Mouse (Mus musculus) embryonic facial prominence, embryonic 11.5 days (tissue): ENCODE measurements around the gene Stx3. TPM values are rescaled to one million over a fixed set of nuclear protein-coding genes. Genes with fewer than 3 reads are reported as not detected.

Source experiments
- ATAC-seq: fragments of 200-750 bp; cut with Nextera tagmentation; replicated peaks from 2 replicates; pipeline ENCODE4 v1.8.0; 2017; ENCODE audit warnings: low read depth; ENCODE audit not compliant: insufficient number of reproducible peaks, low FRiP score, low TSS enrichment
- DNase-seq: peaks from one replicate; pipeline ENCODE4 v3.0.0-alpha.2; 2015; ENCODE audit warnings: low spot score
- H3K27ac ChIP-seq: fragments of 300-500 bp; sonication (generic); replicated peaks from 2 replicates; pipeline ENCODE4 v1.5.1; 2014; ENCODE audit warnings: mild to moderate bottlenecking, low read depth, low read length, control low read depth
- H3K27me3 ChIP-seq: fragments of 300-500 bp; sonication (generic); 2 replicates; pipeline ENCODE4 v1.6.1; 2014; ENCODE audit warnings: mild to moderate bottlenecking, low read length, moderate library complexity, mixed read lengths; ENCODE audit not compliant: control insufficient read depth, insufficient read depth
- H3K36me3 ChIP-seq: fragments of 300-500 bp; sonication (generic); replicated peaks from 2 replicates; pipeline ENCODE4 v1.6.1; 2014; ENCODE audit warnings: low read depth, mild to moderate bottlenecking, low read length, moderate library complexity, mixed read lengths; ENCODE audit not compliant: control insufficient read depth, insufficient read depth
- H3K4me1 ChIP-seq: fragments of 300-500 bp; sonication (generic); 2 replicates; pipeline ENCODE4 v1.6.1; 2014; ENCODE audit warnings: low read length, mixed read lengths; ENCODE audit not compliant: control insufficient read depth, insufficient read depth
- H3K4me2 ChIP-seq: fragments of 300-500 bp; sonication (generic); 2 replicates; pipeline ENCODE4 v1.6.1; 2014; ENCODE audit warnings: low read depth, mild to moderate bottlenecking, control low read depth, low read length, moderate library complexity
- H3K4me3 ChIP-seq: fragments of 300-500 bp; sonication (generic); 2 replicates; pipeline ENCODE4 v1.5.1; 2014; ENCODE audit warnings: low read depth, low read length, control low read depth
- H3K9ac ChIP-seq: fragments of 300-500 bp; sonication (generic); replicated peaks from 2 replicates; pipeline ENCODE4 v1.6.1; 2014; ENCODE audit warnings: mild to moderate bottlenecking, control low read depth, low read length
- H3K9me3 ChIP-seq: fragments of 300-500 bp; sonication (generic); replicated peaks from 2 replicates; pipeline ENCODE4 v1.6.1; 2016; ENCODE audit warnings: mild to moderate bottlenecking, low read length, inconsistent platforms, mixed read lengths; ENCODE audit not compliant: control insufficient read depth
- WGBS: fragments of 180-500 bp; shearing (Covaris S2); extraction: QIAGEN DNeasy Blood & Tissue Kit; methylation state at CpG from one replicate; pipeline ENCODE4 v1.1.7; 2014; 5-methylcytosine and 5-hydroxymethylcytosine counted together
- polyA plus RNA-seq: library from polyadenylated mRNA; unstranded; fragments of >200 nt; fragmentation: Nextera tagmentation; extraction: Ambion mirVana; gene quantifications from 2 replicates; pipeline ENCODE4 v1.2.1, GENCODE M21; 2014

Gene Stx3
- polyA plus RNA-seq, 1 experiment from 2014 or later: 10.8 TPM

- DNase-seq: no peak
- WGBS: 68% methylated on average over 1 of the region's 1 CpGs
Measured at GRCm38 (mm10) chr19:11804423-11804822, 14.8 kb downstream of the Stx3 start.

GRCm38 (mm10) chr19:11800531-11801315 lies 18.5 kb downstream of the Stx3 start:
- no peaks in the 10 kb centered on the region for H3K36me3 ChIP-seq
- H3K4me2 ChIP-seq: no peak overlapping the region
- H3K9me3 ChIP-seq: no peaks in the 10 kb centered on the region
- no peak overlapping the region for H3K4me3 ChIP-seq
- no peak overlapping the region for H3K9ac ChIP-seq
- DNase-seq: no peak
- WGBS: 75% methylated on average over 8 of the region's 8 CpGs
- no peak for ATAC-seq
- no peak overlapping the region for H3K27ac ChIP-seq
- H3K27me3 ChIP-seq: no peaks in the 10 kb centered on the region
- no peaks in the 10 kb centered on the region for H3K4me1 ChIP-seq

More at GRCm38 (mm10) chr19:11804423-11804822, 14.8 kb downstream of the Stx3 start:
- Histone ChIP-seq H3K4me2 (no peak overlapping the region), H3K4me1 (no peaks in the 10 kb centered on the region), H3K9ac (no peak overlapping the region), H3K9me3 (no peaks in the 10 kb centered on the region), H3K27me3 (no peaks in the 10 kb centered on the region), H3K27ac (no peak overlapping the region), H3K4me3 (no peak overlapping the region), H3K36me3 (no peaks in the 10 kb centered on the region)
- no peak for ATAC-seq

GRCm38 (mm10) chr19:11794447-11794846 lies 24.8 kb downstream of the Stx3 start:
- H3K9ac ChIP-seq: no peak overlapping the region
- no peaks in the 10 kb centered on the region for H3K36me3 ChIP-seq
- no peak overlapping the region for H3K27ac ChIP-seq
- H3K9me3 ChIP-seq: no peaks in the 10 kb centered on the region
- no peaks in the 10 kb centered on the region for H3K27me3 ChIP-seq
- ATAC-seq (no peak), DNase-seq (no peak)
- WGBS: 88% methylated on average over 6 of the region's 6 CpGs
- no peaks in the 10 kb centered on the region for H3K4me1 ChIP-seq
- H3K4me2 ChIP-seq: no peak overlapping the region
- H3K4me3 ChIP-seq: no peak overlapping the region

- DNase-seq (no peak), ATAC-seq (no peak)
- no peak overlapping the region for H3K27ac ChIP-seq
- WGBS: 88% methylated on average over 2 of the region's 2 CpGs
- no peak overlapping the region for H3K9ac ChIP-seq
- no peaks in the 10 kb centered on the region for H3K36me3 ChIP-seq
- no peaks in the 10 kb centered on the region for H3K9me3 ChIP-seq
- H3K4me1 ChIP-seq: no peaks in the 10 kb centered on the region
- H3K4me2 ChIP-seq: no peak overlapping the region
- no peaks in the 10 kb centered on the region for H3K27me3 ChIP-seq
- no peak overlapping the region for H3K4me3 ChIP-seq
Measured at GRCm38 (mm10) chr19:11793741-11794359, 25.4 kb downstream of the Stx3 start.

DNA sequence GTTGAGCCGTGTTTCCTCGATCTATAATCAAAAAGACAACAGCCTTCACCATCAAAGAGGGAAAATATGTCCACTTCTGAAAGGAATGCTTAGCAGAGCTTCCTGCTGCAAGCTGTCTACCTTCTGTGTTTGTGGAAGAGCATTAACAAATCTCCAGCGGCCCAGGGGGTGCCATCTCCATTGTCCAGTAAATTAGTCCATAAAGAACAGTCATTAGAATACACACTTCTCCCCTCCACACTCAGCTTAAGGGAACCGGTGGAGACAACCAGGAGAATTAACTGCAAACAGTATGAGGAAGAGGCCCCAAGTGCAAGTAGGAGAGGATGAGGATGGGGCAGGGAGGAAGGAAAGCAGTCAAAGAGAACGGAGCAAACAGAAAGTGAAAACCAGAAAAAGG lies 27.4 kb downstream of the Stx3 start:
- 81% methylated on average over 5 of the region's 5 CpGs for WGBS
- no peak for ATAC-seq

GRCm38 (mm10) chr19:11788876-11789275 lies 30.3 kb downstream of the Stx3 start:
- WGBS: 83% methylated on average over 6 of the region's 6 CpGs
- H3K36me3 ChIP-seq: no peaks in the 10 kb centered on the region
- no peak overlapping the region for H3K4me2 ChIP-seq
- DNase-seq (no peak), ATAC-seq (no peak)
- no peak overlapping the region for H3K27ac ChIP-seq
- H3K9ac ChIP-seq: no peak overlapping the region
- no peaks in the 10 kb centered on the region for H3K4me1 ChIP-seq
- no peaks in the 10 kb centered on the region for H3K9me3 ChIP-seq
- H3K27me3 ChIP-seq: no peaks in the 10 kb centered on the region
- no peak overlapping the region for H3K4me3 ChIP-seq

More for the DNA sequence above, 27.4 kb downstream of the Stx3 start:
- Histone ChIP-seq H3K4me2 (no peak overlapping the region), H3K36me3 (no peaks in the 10 kb centered on the region), H3K4me1 (no peaks in the 10 kb centered on the region), H3K27me3 (no peaks in the 10 kb centered on the region), H3K4me3 (no peak overlapping the region), H3K9ac (no peak overlapping the region), H3K9me3 (no peaks in the 10 kb centered on the region), H3K27ac (no peak overlapping the region)
- no peak for DNase-seq

DNA sequence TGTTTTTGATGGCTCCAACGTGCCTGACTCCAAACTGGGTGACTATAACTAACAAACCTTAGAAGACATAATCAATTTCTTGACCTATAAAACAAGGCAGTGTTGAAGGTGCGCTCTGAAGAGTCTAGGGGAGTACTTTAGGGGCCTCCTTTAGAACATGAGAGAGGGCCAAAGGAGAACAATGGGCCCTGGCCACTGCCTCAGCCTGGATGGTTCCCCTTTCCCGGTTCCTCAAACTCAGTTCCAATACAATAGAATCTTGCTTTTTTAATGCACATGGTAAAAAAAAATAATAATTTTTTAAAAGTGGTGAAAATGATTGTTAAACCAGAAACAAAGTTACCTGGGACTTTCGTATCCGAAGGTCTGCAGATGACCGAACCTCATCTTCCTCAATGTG lies 31.4 kb downstream of the Stx3 start:
- Histone ChIP-seq H3K27me3 (no peaks in the 10 kb centered on the region), H3K4me1 (no peaks in the 10 kb centered on the region), H3K9me3 (no peaks in the 10 kb centered on the region), H3K27ac (no peak overlapping the region), H3K36me3 (no peaks in the 10 kb centered on the region), H3K9ac (no peak overlapping the region), H3K4me2 (no peak overlapping the region), H3K4me3 (no peak overlapping the region)
- ATAC-seq (no peak), DNase-seq (no peak)
- 93% methylated on average over 6 of the region's 6 CpGs for WGBS

DNA sequence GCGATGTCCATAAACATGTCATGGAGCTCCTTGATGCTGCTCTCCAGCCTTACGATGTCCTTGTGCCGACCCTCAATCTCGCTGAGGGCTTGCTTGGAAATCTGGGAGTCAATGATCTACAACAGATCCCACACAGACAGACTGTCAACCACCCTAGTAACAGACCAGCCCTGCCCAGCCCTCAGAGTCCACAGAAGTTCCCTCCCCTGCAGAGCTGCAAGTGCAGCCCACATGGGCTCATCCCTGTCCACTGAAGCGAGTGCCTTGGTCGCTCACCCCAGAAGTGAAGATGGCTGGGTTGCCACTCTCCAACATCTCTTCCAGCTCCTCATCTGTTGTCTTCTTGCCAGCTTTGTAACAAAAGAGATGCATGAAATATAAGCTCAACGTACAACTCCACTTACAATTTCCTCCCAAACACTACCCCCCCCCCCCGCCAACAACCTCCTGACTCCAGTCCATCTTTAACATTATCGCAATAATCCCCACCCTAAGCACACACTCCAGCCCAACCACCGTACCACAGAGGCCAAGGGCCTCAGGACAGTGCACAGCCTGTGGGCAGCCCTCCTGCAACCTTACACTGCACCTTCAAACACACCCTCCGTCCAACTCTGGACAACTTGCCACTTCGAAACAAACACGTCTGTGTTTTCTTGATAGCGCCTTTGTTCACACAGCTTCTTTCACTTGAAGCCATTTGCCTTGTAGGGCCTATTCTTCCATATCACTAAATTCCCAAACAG lies 33.6 kb downstream of the Stx3 start:
- no peak overlapping the region for H3K9ac ChIP-seq
- no peaks in the 10 kb centered on the region for H3K27me3 ChIP-seq
- 89% methylated on average over 14 of the region's 14 CpGs for WGBS
- no peaks in the 10 kb centered on the region for H3K36me3 ChIP-seq
- no peak overlapping the region for H3K27ac ChIP-seq
- H3K4me1 ChIP-seq: no peaks in the 10 kb centered on the region
- ATAC-seq (no peak), DNase-seq (no peak)
- no peaks in the 10 kb centered on the region for H3K9me3 ChIP-seq
- no peak overlapping the region for H3K4me3 ChIP-seq
- no peak overlapping the region for H3K4me2 ChIP-seq
